Mouse (Mus musculus) heart, embryonic 10.5 days (tissue): ENCODE results near the gene 1700021F05Rik. TPM values are rescaled to one million over a fixed set of nuclear protein-coding genes. Genes with fewer than 3 reads are reported as not detected.

ENCODE experiments used
- DNase-seq: peaks from one replicate; pipeline ENCODE4 v3.0.0-alpha.2; 2017; ENCODE audit warnings: low spot score
- H3K27ac ChIP-seq: fragments of 300-500 bp; sonication (generic); 2 replicates; pipeline ENCODE4 v1.5.1; 2016; ENCODE audit warnings: mild to moderate bottlenecking
- H3K27me3 ChIP-seq: fragments of 300-500 bp; sonication (generic); 2 replicates; pipeline ENCODE4 v1.6.1; 2016; ENCODE audit warnings: mild to moderate bottlenecking; ENCODE audit not compliant: poor library complexity, insufficient read depth, severe bottlenecking
- H3K36me3 ChIP-seq: fragments of 300-500 bp; sonication (generic); 2 replicates; pipeline ENCODE4 v1.6.1; 2016; ENCODE audit warnings: mild to moderate bottlenecking, moderate library complexity
- H3K4me1 ChIP-seq: fragments of 300-500 bp; sonication (generic); 2 replicates; pipeline ENCODE4 v1.6.1; 2016; ENCODE audit warnings: mild to moderate bottlenecking
- H3K4me3 ChIP-seq: fragments of 300-500 bp; sonication (generic); 2 replicates; pipeline ENCODE4 v1.5.1; 2016; ENCODE audit warnings: mild to moderate bottlenecking, moderate library complexity
- H3K9me3 ChIP-seq: fragments of 300-500 bp; sonication (generic); 2 replicates; pipeline ENCODE4 v1.6.1; 2016; ENCODE audit warnings: mild to moderate bottlenecking, moderate library complexity
- WGBS: fragments of 180-500 bp; shearing (Covaris S2); methylation state at CpG from one replicate; pipeline ENCODE4 v1.1.7; 2016; 5-methylcytosine and 5-hydroxymethylcytosine counted together
- polyA plus RNA-seq: library from polyadenylated mRNA; unstranded; fragments of >200 nt; fragmentation: Nextera tagmentation; extraction: Ambion mirVana; gene quantifications from 2 replicates; pipeline ENCODE4 v1.2.1, GENCODE M21; 2016

1700021F05Rik gene
- polyA plus RNA-seq, 1 experiment from 2014 or later: 90.1 TPM

- no peaks in the 10 kb centered on the region for H3K27me3 ChIP-seq
- DNase-seq: no peak
- WGBS: 6% methylated on average over 9 of the region's 9 CpGs
- peaks cover 30% of the 10 kb centered on the region for H3K4me1 ChIP-seq
- peak overlapping the region; percentile 89 for H3K4me3 ChIP-seq
- no peaks in the 10 kb centered on the region for H3K36me3 ChIP-seq
- peak overlapping the region; percentile 99 for H3K27ac ChIP-seq
- no peaks in the 10 kb centered on the region for H3K9me3 ChIP-seq
Observed at GRCm38 (mm10) chr10:43477459-43477858, 63.3 kb downstream of the 1700021F05Rik start.

- 50% methylated on average over 4 of the region's 4 CpGs for WGBS
- H3K27ac ChIP-seq: no peak overlapping the region
Observed at GRCm38 (mm10) chr10:43475376-43475775, 65.4 kb downstream of the 1700021F05Rik start.

More at GRCm38 (mm10) chr10:43475376-43475775, 65.4 kb downstream of the 1700021F05Rik start:
- no peak for DNase-seq
- no peaks in the 10 kb centered on the region for H3K27me3 ChIP-seq
- peaks cover 12% of the 10 kb centered on the region; the same call in 1 of the 2 replicates for H3K4me1 ChIP-seq
- no peak overlapping the region for H3K4me3 ChIP-seq
- H3K9me3 ChIP-seq: no peaks in the 10 kb centered on the region
- H3K36me3 ChIP-seq: no peaks in the 10 kb centered on the region

Other genes with a start within 250 kb of the 1700021F05Rik start
- gene Bend3, start 62.2 kb downstream of the 1700021F05Rik start, polyA plus RNA-seq: 5.4 and 5.8 TPM in 2 replicates
- gene Gm9803, start 16.9 kb downstream of the 1700021F05Rik start, polyA plus RNA-seq: 15.2 and 15.9 TPM in 2 replicates
- gene Cd24a, start 37.3 kb upstream of the 1700021F05Rik start, polyA plus RNA-seq: 108 and 192 TPM in 2 replicates